Mouse (Mus musculus) MEL (cell line): ENCODE measurements at regions not wholly inside any gene's neighbourhood (a gene's known extent, or its start where the extent isn't known, plus 50 kb on each side); places are given as distances from the start of the nearest gene placed in this dataset.
A peak's percentile ranks its signal among the peaks of the same experiment; 100 is the strongest.

Experiments
- DNase-seq: peaks from one replicate; pipeline ENCODE4 v3.0.0; 2011; ENCODE audit warnings: low read depth, low spot score
- H3K27ac ChIP-seq: 2 replicates; pipeline ENCODE4 v1.5.1; 2012; ENCODE audit warnings: low read depth, mild to moderate bottlenecking, control low read depth, low read length, moderate library complexity; ENCODE audit not compliant: control insufficient read depth
- H3K27me3 ChIP-seq, 2 experiments: fragments of 150-350 bp in 1 of 2; sonication (generic) in 1 of 2; 2 replicates each; pipeline ENCODE4 v1.6.1; 2012; ENCODE audit warnings: low read length in 2 of 2, mild to moderate bottlenecking in 2 of 2, improper control_type of control experiment in 1 of 2, moderate library complexity in 1 of 2; ENCODE audit not compliant: insufficient read depth in 2 of 2, control insufficient read depth in 1 of 2
- H3K36me3 ChIP-seq, 2 experiments: 2 replicates each; pipeline ENCODE4 v1.6.1; 2012 to 2014; ENCODE audit warnings: low read length in 2 of 2, improper control_type of control experiment in 1 of 2, inconsistent platforms in 1 of 2, mild to moderate bottlenecking in 1 of 2; ENCODE audit not compliant: insufficient read depth in 2 of 2, control insufficient read depth in 1 of 2
- H3K4me1 ChIP-seq, 2 experiments: fragments of 150-350 bp in 1 of 2; sonication (generic) in 1 of 2; 2 replicates each; pipeline ENCODE4 v1.6.1; 2012; ENCODE audit warnings: low read length in 2 of 2, improper control_type of control experiment in 1 of 2, mild to moderate bottlenecking in 1 of 2; ENCODE audit not compliant: insufficient read depth in 2 of 2, control insufficient read depth in 1 of 2
- H3K4me3 ChIP-seq, 2 experiments: fragments of 150-350 bp in 1 of 2; sonication (generic) in 1 of 2; 2 replicates each; pipeline ENCODE4 v1.5.1; 2012; ENCODE audit warnings: low read depth in 2 of 2, low read length in 2 of 2, mild to moderate bottlenecking in 2 of 2, moderate library complexity in 2 of 2, control low read depth in 1 of 2, improper control_type of control experiment in 1 of 2; ENCODE audit not compliant: control insufficient read depth in 1 of 2, insufficient read depth in 1 of 2
- H3K79me2 ChIP-seq: 2 replicates; pipeline ENCODE4 v1.6.1; 2012; ENCODE audit warnings: mild to moderate bottlenecking, low read length, moderate library complexity; ENCODE audit not compliant: control insufficient read depth, poor library complexity, insufficient read depth
- H3K9ac ChIP-seq: 2 replicates; pipeline ENCODE4 v1.6.1; 2012; ENCODE audit warnings: low read depth, mild to moderate bottlenecking, control low read depth, low read length, moderate library complexity; ENCODE audit not compliant: control insufficient read depth, poor library complexity, severe bottlenecking
- H3K9me3 ChIP-seq: fragments of 150-350 bp; sonication (generic); replicated peaks from 2 replicates; pipeline ENCODE4 v1.6.1; 2012; ENCODE audit warnings: mild to moderate bottlenecking, low read length, improper control_type of control experiment, moderate library complexity; ENCODE audit not compliant: insufficient read depth
- CHD1 ChIP-seq: IDR thresholded peaks from 2 replicates; pipeline ENCODE4 v1.6.1; 2012; ENCODE audit warnings: low read depth, mild to moderate bottlenecking, inconsistent platforms, low read length, improper control_type of control experiment
- CTCF ChIP-seq, 3 experiments: IDR thresholded peaks in 2 of 3; conservative IDR thresholded peaks in 1 of 3; 2 replicates each; pipeline ENCODE4 v1.5.1; 2011 to 2012; ENCODE audit warnings: low read length in 3 of 3, low read depth in 2 of 3, mild to moderate bottlenecking in 2 of 3, improper control_type of control experiment in 1 of 3, inconsistent platforms in 1 of 3, mixed read lengths in 1 of 3, moderate library complexity in 1 of 3; ENCODE audit not compliant: control insufficient read depth in 1 of 3, insufficient read depth in 1 of 3, poor library complexity in 1 of 3, severe bottlenecking in 1 of 3
- EP300 ChIP-seq, 2 experiments: IDR thresholded peaks; 2 replicates each; pipeline ENCODE4 v1.6.1; 2011; ENCODE audit warnings: improper control_type of control experiment in 2 of 2, low read length in 2 of 2, low read depth in 1 of 2, mild to moderate bottlenecking in 1 of 2
- ETS1 ChIP-seq: IDR thresholded peaks from 2 replicates; pipeline ENCODE4 v1.6.1; 2012; ENCODE audit warnings: low read depth, mild to moderate bottlenecking, inconsistent platforms, low read length, improper control_type of control experiment, moderate library complexity
- GATA1 ChIP-seq: IDR thresholded peaks from 2 replicates; pipeline ENCODE4 v1.6.1; 2011; ENCODE audit warnings: low read depth, low read length, improper control_type of control experiment
- KAT2A ChIP-seq: conservative IDR thresholded peaks from 2 replicates; pipeline ENCODE4 v1.6.1; 2012; ENCODE audit warnings: low read depth, low read length, improper control_type of control experiment, inconsistent platforms
- MAFK ChIP-seq: IDR thresholded peaks from 2 replicates; pipeline ENCODE4 v1.6.1; 2011; ENCODE audit warnings: low read depth, mild to moderate bottlenecking, low read length, improper control_type of control experiment, borderline replicate concordance
- MAX ChIP-seq: IDR thresholded peaks from 2 replicates; pipeline ENCODE4 v1.6.1; 2011; ENCODE audit warnings: low read length, improper control_type of control experiment
- MAZ ChIP-seq: IDR thresholded peaks from 2 replicates; pipeline ENCODE4 v1.6.1; 2012; ENCODE audit warnings: low read depth, mild to moderate bottlenecking, inconsistent platforms, low read length, improper control_type of control experiment
- NELFE ChIP-seq: IDR thresholded peaks from 2 replicates; pipeline ENCODE4 v1.6.1; 2011; ENCODE audit warnings: low read depth, low read length, improper control_type of control experiment
- POLR2A ChIP-seq, 2 experiments: IDR thresholded peaks; 2 replicates each; pipeline ENCODE4 v1.6.1; 2011 to 2012; ENCODE audit warnings: low read length in 2 of 2, mild to moderate bottlenecking in 2 of 2, control low read depth in 1 of 2, improper control_type of control experiment in 1 of 2, low read depth in 1 of 2, moderate library complexity in 1 of 2; ENCODE audit not compliant: control insufficient read depth in 1 of 2, insufficient read depth in 1 of 2, poor library complexity in 1 of 2
- POLR2AphosphoS5 ChIP-seq: IDR thresholded peaks from 2 replicates; pipeline ENCODE4 v1.6.1; 2012; ENCODE audit warnings: low read depth, borderline replicate concordance, mild to moderate bottlenecking, inconsistent platforms, low read length, moderate library complexity, mixed read lengths
- RCOR1 ChIP-seq: IDR thresholded peaks from 2 replicates; pipeline ENCODE4 v1.6.1; 2012; ENCODE audit warnings: low read depth, mild to moderate bottlenecking, inconsistent platforms, low read length, improper control_type of control experiment
- SIN3A ChIP-seq: IDR thresholded peaks from 2 replicates; pipeline ENCODE4 v1.6.1; 2012; ENCODE audit warnings: low read length, improper control_type of control experiment, inconsistent platforms
- TAL1 ChIP-seq: IDR thresholded peaks from 2 replicates; pipeline ENCODE4 v1.6.1; 2012; ENCODE audit warnings: mild to moderate bottlenecking, inconsistent platforms, low read length, moderate library complexity, mixed read lengths
- TBP ChIP-seq: IDR thresholded peaks from 2 replicates; pipeline ENCODE4 v1.8.0; 2011; ENCODE audit warnings: low read depth, low read length, improper control_type of control experiment
- TCF12 ChIP-seq: IDR thresholded peaks from 2 replicates; pipeline ENCODE4 v1.6.1; 2014; ENCODE audit warnings: low read depth, mild to moderate bottlenecking, inconsistent platforms, low read length, improper control_type of control experiment, moderate library complexity
- UBTF ChIP-seq: IDR thresholded peaks from 2 replicates; pipeline ENCODE4 v1.6.1; 2012; ENCODE audit warnings: low read depth, mild to moderate bottlenecking, inconsistent platforms, low read length, improper control_type of control experiment, moderate library complexity, borderline replicate concordance; ENCODE audit not compliant: insufficient read depth
- USF2 ChIP-seq, 2 experiments: IDR thresholded peaks; 2 replicates each; pipeline ENCODE4 v1.6.1; 2011 to 2012; ENCODE audit warnings: improper control_type of control experiment in 2 of 2, low read length in 2 of 2, borderline replicate concordance in 1 of 2, inconsistent platforms in 1 of 2, low read depth in 1 of 2, mild to moderate bottlenecking in 1 of 2; ENCODE audit not compliant: insufficient read depth in 1 of 2
- ZKSCAN1 ChIP-seq: IDR thresholded peaks from 2 replicates; pipeline ENCODE4 v1.6.1; 2012; ENCODE audit warnings: low read depth, mild to moderate bottlenecking, inconsistent platforms, low read length, improper control_type of control experiment, moderate library complexity
- ZMIZ1 ChIP-seq: IDR thresholded peaks from 2 replicates; pipeline ENCODE4 v1.6.1; 2012; ENCODE audit warnings: low read depth, mild to moderate bottlenecking, inconsistent platforms, low read length, improper control_type of control experiment, moderate library complexity
- ZNF384 ChIP-seq: IDR thresholded peaks from 2 replicates; pipeline ENCODE4 v1.6.1; 2012; ENCODE audit warnings: low read depth, mild to moderate bottlenecking, inconsistent platforms, low read length, improper control_type of control experiment

DNA sequence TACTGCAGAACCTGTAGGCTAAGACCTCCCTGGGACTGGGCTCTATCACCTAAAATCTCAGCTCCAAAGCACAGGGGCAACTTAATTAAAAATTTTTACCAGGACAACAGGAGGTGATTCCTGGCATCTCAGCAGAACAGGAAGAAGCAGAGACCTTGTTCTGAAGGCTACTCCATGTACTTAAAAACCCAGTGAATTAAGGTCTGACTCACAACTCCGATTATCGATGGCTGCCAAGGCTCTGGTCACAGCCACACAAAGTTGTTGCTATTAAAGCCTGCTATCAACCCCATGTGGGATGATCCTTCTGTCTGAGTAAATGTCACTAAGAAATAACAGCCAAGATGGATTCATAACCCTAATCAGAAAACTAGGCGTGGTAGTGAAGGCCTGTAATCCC is 202.3 kb upstream of the Camk1g start:
- H3K79me2 ChIP-seq = no peaks in the 10 kb centered on the region
- H3K9me3 ChIP-seq = no peaks in the 10 kb centered on the region
- no peak overlapping the region for H3K9ac ChIP-seq
- H3K27ac ChIP-seq = no peak overlapping the region
- TF ChIP-seq UBTF (no peak), EP300 (IDR thresholded peaks at IDR 0.05; ENCODE audit: low read depth in 1 of 2, low read length in 2 of 2) (no peak), TAL1 (no peak), KAT2A (no peak), POLR2AphosphoS5 (no peak), POLR2A (IDR thresholded peaks at IDR 0.05; ENCODE audit: control insufficient read depth in 1 of 2, insufficient read depth in 1 of 2, low read depth in 1 of 2, low read length in 2 of 2, poor library complexity in 1 of 2) (no peak), TCF12 (no peak), GATA1 (no peak), NELFE (no peak), MAFK (no peak), CHD1 (no peak), TBP (no peak), ZMIZ1 (no peak), ZKSCAN1 (no peak), MAX (no peak), SIN3A (no peak)
- peaks cover 0 to 7% of the 10 kb centered on the region in 2 experiments; a peak in 2 of 4 replicates for H3K36me3 ChIP-seq
- H3K4me3 ChIP-seq = no peak overlapping the region
- H3K4me1 ChIP-seq = peaks cover 0 to 7% of the 10 kb centered on the region in 2 experiments; a peak in 1 of 4 replicates
- no peaks in the 10 kb centered on the region for H3K27me3 ChIP-seq
- no peak for DNase-seq

DNA sequence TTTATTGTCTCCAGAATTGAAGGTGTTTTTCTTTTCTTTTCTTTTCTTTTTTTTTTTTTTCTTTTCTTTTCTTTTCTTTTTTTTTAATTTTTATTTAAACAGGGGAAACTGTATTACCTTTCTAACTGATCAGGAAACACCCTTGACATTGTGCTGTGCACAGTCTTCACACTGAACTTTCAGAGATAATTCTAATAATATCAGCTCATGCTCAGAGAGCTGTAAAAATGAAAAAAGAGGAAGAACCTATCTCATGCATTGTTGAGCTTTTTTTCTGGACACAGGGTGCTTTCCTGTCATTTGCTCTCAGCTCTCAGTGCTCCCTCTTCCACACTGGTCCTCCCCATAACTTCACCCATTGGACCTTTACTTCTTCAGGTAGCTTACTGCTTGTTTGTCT is 201.0 kb upstream of the Camk1g start:
- no peaks in the 10 kb centered on the region for H3K27me3 ChIP-seq

More for the DNA sequence above, 201.0 kb upstream of the Camk1g start:
- peak; percentile 33 for DNase-seq
- peaks cover 0 to 7% of the 10 kb centered on the region in 2 experiments; a peak in 1 of 4 replicates for H3K4me1 ChIP-seq
- TF ChIP-seq ETS1 = 0 out of 2 replicates have a peak, but pooled peaks have one; percentile 2
- TF ChIP-seq EP300 (IDR thresholded peaks at IDR 0.05; ENCODE audit: low read depth in 1 of 2, low read length in 2 of 2) = peak; percentile 54 to 64
- 0 out of 2 replicates have a peak, but pooled peaks have one; percentile 8 for TF ChIP-seq MAZ
- TF ChIP-seq GATA1 = peak; percentile 38; the same call in 1 of the 2 replicates
- peak; percentile 80 for TF ChIP-seq ZNF384
- TF ChIP-seq ZKSCAN1 = no peak
- TF ChIP-seq TAL1 = no peak
- no peak for TF ChIP-seq USF2 (IDR thresholded peaks at IDR 0.05; ENCODE audit: borderline replicate concordance in 1 of 2, insufficient read depth in 1 of 2, low read depth in 1 of 2, low read length in 2 of 2)
- 0 out of 2 replicates have a peak, but pooled peaks have one; percentile 9 for TF ChIP-seq RCOR1
- TF ChIP-seq CTCF (IDR thresholded peaks at IDR 0.05 in 2 of 3, conservative IDR thresholded peaks at IDR 0.05 in 1 of 3; ENCODE audit: control insufficient read depth in 1 of 3, insufficient read depth in 1 of 3, low read depth in 2 of 3, low read length in 3 of 3, poor library complexity in 1 of 3, severe bottlenecking in 1 of 3) = no peak
- no peak overlapping the region for H3K9ac ChIP-seq
- H3K4me3 ChIP-seq = no peak overlapping the region
- H3K79me2 ChIP-seq = no peaks in the 10 kb centered on the region
- H3K36me3 ChIP-seq = peaks cover 0 to 7% of the 10 kb centered on the region in 2 experiments; a peak in 2 of 4 replicates
- no peaks in the 10 kb centered on the region for H3K9me3 ChIP-seq
- H3K27ac ChIP-seq = no peak overlapping the region
